Mouse (Mus musculus) heart, postnatal 4 days (tissue): ENCODE measurements around the gene Dydc2. TPM values are rescaled to one million over a fixed set of nuclear protein-coding genes. Genes with fewer than 3 reads are reported as not detected.
A peak's percentile ranks its signal among the peaks of the same experiment; 100 is the strongest.
"Not testable (repeated sequence)": the region's sequence is repeated elsewhere in the genome, so short reads cannot be mapped to it uniquely, and the experiment has no call there.

Experiments used
- DNase-seq: peaks from one replicate; pipeline ENCODE4 v3.0.0; 2021
- total RNA-seq, 2 experiments: library from RNA; stranded (reverse); gene quantifications; 2 replicates each; pipeline ENCODE4 v1.2.3; 2021

Dydc2 gene
- not detected for total RNA-seq

DNA sequence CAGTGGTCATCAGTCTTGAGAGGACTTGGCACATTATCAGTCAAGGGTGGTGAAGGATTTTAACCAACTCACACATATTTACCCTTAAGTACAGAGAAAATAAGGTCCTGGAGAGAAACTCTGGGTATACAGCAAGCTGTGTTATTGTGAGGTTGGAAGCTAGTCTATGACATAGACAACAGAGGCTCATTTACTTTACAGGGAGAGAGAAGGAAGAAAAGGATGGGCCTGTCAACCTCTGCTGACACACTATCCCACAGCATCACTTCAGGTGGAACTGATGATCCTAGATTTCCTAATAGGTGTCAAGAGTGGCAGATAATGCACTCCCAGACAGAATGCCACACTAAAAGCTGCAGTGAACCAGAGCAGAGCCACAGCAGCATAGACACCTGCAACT is at the start of gene Dydc2:
Gene Dydc2 (minus strand): TSS at position 101 of the 400 bp plus-strand sequence.
- DNase-seq = no peak

DNA sequence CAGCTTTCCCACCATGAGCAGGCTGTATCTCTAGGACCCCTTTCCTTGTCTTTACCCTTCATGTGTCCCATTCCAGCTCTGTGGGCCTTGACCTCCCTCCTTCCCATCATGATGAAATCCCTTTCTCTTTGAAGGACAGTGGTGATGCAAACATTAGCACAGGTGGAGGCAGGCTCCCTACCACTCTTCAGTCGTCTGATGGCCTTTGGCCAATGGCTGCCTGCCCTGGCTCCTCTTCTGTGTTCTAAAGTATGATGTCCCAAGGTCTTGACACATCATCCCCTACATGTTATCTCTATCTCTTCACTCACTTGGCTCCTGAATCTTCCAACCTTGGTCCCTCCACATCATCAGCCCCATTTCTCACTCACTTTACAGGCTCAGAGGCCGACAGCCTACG is 47.3 kb upstream of the Dydc2 start:
- no peak for DNase-seq

DNA sequence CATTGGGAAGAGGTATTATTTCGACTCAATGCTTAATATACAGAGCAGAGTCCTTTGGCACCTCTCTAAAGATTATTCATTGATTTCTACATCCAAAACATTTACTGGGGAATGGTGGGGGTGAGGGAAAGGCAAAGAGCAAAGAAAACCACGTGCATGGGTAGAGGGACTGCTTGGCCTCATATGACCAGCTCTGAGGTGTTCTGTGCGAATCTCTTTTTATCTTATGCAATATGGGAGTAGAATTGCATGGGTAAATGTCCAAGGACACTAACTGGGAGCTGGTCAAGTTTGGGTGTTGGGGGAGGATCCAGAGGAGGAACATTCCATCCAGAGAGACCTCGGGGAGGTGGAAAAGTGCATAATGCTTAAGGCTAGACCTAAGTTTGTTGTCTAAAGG is 43.9 kb upstream of the Dydc2 start:
- no peak for DNase-seq

DNA sequence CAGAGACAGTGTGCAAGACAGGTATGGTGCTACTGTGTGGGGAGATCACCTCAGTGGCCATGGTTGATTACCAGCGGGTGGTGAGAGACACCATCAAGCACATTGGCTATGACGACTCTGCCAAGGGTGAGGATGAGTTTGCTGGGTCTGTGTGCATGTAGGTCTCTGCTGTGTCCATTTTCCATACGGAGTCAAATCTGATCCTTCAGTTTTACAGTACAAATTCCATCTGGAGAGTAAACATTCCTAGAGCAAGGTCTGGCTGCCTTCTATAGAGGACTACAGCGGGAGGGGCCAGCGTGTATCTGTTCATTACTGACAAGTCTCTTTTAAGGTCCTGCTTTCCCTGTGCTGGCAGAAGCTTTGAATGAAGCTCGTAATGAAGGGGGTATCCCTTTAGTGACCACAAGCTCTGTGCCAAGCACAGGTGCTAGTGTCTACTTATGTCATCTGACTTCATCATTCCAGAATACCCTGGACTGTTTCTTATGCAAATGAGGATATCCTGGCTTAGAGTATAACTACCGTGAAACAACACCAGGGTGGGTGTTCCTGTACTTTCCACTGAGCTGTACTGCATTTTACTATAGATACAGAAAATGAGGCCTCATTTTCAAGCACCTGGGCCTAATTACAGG is 42.1 kb upstream of the Dydc2 start:
- DNase-seq = no peak

DNA sequence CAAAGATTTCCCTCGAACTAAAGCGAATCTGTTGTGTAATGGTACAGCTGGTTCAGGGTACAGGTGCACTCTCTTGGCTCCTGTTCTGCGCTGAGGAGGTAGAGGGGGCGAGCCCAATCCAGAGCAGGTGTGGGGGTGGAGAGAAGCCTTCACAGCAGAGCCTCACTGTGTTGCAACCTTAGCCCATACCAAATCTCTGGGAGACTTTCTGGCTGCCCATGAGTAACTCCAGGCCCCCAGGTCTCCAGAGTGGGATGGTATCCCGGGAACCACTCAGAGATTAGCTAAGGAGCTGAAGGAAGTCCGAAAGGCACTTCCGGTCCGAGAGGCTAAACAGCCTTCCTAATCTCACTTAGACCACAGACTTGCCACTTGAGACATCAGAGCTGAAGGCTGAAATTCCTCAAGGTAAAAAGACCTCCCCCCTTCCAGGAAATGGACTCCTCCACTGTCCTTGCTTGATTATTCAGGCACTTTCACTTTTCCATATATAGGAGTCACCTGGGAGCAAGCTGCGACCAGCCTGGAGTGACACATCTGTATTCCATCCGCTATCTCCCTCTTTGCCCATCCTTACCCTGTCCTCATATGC is 35.9 kb upstream of the Dydc2 start, which contains the start of gene Mat1a:
Gene Mat1a (plus strand): TSS at position 183 of the 592 bp plus-strand sequence.
- no peak for DNase-seq

DNA sequence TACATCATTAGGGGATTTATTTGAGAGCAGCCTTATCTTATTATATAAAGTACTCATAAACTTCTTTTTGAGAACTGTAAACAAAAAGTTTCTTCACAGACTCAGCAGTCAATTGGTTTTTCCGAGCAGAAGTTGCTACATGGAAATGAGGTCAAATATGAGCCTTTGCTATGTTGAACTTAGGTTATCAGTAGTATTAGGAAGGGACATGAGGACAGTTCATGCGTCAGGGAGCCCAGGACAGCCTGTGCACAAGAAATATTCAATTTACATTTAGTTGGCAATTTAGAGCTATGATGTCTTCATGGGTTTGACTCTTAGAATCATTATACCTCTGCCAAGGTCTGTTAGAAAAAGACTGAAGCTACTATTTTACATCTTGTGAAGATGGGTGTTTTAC is 33.3 kb upstream of the Dydc2 start:
- DNase-seq = no peak

DNA sequence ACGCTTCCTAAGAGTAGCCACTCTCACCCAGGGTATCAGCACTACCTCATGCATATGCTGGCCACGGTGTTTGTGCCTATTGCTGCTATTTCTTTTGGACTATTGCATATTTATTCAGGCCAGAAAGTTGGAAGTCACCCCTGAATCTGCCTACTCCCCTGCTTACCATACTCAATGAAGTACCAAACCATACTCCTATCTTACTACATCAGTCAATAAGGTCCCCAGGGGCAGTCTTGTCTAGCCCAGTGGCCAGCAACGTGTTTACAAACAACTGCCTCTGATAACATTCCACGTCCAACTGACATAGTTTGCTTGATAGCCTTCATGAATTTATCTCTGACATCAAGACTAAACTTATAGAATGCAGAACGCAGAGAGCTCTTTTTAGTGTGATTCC is 32.2 kb upstream of the Dydc2 start:
- no peak for DNase-seq

DNA sequence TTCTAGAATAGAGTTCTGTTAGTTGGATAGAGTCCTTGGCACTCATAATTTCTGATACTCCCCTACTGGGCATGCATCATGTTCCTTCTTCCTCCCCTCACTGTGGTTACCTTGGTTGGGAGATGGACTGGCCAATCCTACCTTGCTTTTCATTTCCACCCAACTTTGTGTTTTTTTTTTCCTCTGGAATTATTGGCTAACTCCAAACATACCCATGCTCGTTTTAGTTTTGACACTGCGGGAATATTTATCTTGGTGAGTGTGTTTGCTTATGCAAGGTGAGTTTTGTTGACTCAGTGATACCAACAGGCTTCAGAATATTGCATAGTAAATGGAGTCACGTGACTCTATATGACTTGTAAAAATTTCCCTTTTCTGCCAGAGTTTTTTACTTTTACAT is 31.7 kb upstream of the Dydc2 start:
- no peak for DNase-seq

DNA sequence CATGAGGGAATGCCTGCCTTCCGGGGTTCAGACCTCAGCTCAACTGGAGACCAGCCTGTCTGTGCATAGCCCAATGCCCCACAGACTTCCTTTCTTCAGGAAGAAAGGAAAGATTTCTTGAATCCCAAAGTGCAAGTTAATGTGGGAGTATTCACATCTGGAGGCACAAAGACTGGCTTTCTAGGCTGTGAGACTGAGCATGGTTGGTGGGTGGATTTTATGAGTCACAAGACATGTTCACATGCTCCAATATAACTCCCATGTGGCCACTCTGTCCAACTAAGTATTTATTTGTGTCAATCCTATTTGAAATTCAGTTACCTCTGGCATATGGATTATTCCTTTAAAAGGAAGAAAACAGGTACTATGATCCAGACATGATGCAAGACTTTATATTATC is 29.7 kb upstream of the Dydc2 start:
- no peak for DNase-seq

DNA sequence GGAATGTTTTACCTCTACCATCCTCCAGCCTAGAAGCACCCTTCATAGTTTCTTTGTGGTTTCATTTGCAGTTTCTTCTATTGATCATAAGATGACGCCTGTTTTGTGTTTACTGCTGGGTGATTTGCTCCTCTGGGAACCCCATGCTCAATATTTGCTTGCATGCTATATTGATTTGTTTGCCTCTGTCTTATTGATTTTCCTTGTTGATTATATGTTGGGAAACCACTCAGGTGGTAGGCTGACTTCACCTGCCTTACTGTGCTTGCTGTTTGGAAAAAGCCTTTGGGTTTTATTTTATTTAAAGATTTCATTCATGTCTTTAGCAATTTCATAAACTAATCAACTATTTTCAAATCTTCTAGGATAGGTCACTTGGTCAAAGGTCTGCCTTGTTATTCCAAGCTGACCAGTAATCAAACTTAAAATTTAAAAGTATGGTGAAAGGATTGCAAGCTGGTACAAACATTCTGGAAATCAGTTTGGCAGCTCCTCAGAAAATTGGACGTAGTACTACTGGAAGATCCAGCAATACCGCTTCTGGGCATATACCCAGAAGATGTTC is 27.4 kb upstream of the Dydc2 start:
- DNase-seq = no peak

DNA sequence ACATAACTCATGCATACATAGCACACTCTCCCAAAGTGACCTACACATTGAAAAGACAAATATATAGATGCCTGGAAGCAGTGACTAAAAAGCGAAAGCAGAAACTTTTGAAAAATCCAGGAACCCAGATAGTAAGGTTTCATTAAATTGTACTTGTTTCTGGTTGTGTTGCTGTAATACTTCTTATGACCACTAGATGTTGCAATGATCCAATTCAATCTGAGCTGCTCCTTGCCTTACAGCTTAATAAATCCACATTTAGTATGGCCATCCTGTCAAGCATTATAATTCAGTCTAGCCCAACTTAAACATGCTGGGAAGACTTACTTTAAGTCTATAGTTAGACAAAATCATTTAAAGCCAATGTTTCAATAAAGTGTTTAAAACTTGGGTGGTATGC is 25.1 kb upstream of the Dydc2 start:
- no peak for DNase-seq

DNA sequence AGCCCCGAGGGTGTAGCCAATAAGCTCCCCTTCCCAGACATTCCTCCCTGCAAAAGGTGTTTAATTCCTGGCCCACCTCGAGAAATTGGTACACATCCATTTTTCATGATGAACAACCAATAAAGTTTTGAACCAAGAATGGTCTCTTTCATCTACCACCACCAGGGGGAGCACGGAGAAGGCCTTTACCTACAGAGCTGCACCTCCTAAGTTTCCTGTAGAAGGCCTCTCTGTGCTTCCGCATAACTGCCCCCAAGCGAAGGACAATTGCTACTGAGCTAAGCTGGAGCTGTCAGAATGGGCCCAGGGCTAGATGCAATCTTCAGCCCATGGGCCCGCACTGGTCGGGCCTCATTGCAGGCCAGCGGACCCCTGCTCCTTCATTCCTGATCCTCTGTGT is 21.8 kb upstream of the Dydc2 start:
- peak; percentile 21 for DNase-seq

DNA sequence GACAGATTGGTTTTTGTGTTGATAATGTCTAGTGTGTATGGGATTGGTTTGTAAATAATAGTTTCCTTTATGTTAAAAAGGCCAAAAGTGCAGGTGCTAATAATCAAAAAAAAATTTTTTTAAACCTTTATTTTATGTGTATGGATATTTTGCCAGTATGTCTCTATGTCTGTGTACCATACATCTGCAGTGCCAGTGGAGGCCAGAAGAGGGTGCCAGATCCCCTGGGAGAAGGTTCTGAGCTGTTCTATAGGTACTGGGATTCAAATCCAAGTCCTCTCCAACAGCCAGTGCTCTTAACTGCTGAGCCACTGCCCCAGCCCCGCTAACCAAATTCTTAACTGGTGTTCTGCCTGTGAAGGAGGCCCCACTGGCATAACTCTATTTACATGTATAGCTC is 18.5 kb upstream of the Dydc2 start:
- peak; percentile 9 for DNase-seq

DNA sequence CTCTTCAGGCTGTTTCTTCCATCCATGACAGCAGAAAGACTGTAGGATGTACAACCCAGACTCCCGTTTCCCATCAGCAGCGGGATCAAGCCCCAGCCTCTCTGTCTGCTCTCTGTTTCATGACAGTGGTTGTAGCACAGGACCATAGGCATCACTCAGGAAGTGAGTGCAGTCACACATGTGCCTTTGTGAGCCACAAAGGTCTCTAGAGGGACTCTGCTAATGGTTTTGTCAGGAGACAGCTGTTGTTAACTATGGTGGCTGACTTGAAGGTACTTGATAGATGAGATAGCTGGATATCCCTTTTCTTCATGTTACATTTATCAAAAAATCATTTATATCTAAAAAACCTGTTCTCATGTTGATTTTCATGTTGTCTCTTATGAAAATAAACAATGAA is 13.4 kb upstream of the Dydc2 start:
- DNase-seq = no peak

DNA sequence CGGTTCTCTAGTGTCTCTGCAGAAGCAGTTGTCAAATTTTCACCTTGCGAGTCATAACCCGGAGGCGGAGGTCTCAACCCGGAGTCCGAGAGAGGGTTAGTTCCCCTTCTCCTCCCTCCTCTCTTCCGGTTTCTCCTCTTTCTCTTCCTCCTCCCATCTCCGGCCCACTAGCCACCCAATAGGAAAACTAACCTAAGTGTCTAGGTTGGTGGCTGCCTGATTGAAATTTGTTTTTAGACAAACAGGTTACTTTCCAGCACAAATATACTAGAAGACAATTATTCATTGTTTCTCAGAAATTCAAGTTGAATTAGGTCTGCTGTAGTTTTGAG is 3.9 kb upstream of the Dydc2 start:
- DNase-seq = no peak

DNA sequence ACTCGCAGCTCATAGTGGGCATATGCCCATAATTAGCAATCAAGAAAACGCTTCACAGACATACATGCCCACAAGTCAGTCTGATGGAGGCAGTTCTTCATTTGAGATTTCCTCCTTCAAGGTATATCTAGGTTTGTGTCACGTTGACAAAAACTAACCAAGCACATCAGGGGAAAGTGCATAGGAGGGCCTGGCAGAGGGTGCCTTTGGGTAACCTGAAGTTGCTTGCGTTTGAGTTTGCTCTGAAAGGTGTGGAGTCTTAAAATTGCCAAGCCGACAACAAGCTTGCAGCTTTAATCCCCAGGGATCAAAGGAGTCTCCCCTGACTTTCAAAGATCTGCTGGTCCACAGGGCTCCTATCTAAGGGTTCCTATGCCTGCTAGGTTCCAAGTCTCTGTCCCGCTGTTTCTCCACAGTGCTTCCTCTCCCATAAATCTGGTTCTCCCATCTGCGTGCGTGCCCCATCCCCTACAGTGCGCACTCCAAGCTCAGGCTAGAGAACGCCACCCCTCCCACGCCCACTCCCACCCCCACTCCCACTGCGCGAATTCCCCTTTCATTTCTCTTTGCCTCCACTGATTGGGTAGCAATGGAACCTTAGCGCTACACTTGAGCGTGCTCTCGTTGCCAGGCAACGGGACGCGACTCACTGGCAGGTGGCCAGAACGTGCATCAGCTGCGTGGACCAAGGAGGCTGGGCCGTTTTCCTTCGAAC is 3.4 kb upstream of the Dydc2 start, which contains the start of gene Dydc1:
Gene Dydc1 (plus strand): TSS at position 683 of the 715 bp plus-strand sequence.
- DNase-seq = peak; percentile 73

DNA sequence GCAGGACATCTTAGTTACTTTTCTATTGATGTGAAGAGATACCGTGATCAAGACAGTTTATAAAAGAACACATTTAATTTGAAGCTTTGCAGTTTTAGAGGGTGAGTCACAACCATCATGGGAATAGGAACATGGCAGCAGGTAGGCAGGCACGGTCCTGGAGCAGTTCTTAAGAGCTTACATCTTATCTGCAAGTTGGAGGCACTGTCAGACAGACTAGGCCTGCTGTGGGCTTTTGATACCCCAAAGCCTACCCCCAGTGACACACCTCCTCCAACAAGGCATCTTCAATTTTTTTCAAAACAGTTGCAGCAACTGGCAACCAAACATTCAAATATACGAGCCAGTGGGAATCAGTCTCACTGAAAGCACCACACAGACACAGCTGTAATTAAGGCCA is 1.3 kb upstream of the Dydc2 start:
- DNase-seq = no peak

DNA sequence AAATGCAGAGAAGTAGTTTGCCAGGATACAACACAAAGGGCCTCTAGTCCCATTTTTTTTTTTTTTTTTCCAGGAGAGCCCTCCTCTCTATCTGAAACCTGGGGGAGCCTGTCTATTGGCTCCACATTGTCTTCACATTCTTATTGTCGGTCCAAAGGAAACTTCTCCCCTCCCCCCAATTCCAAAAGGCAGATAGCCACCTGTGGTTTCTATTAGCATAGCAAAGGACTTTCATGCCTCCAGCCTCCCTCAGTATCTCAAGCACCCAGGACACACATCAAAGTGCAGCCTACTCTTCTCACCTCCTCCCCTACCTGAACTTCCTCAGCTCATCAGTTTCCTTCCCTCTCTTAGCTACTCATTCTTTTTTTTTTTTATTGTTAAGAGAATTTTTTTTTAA is 2.6 kb downstream of the Dydc2 start:
- DNase-seq = no peak

DNA sequence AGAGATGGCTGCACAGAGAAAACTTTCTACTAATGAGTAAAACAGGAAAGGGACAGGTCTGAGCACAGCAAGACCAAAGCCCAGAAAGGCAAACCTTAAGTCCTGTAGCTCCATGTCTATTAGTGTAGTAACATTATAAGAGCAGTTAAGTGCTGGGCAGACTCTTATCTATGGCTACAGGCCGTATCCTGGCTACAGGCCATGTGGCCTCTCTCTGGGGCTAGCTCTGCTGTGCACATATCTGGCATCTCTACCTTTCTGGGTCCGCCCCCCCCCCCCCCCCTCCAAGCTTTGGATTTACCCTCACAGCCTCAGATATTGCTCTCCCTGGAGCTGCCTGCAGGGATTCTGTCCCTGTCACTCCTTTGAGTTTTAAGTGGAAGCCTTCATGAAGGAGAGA is 3.8 kb downstream of the Dydc2 start:
- DNase-seq = no peak

DNA sequence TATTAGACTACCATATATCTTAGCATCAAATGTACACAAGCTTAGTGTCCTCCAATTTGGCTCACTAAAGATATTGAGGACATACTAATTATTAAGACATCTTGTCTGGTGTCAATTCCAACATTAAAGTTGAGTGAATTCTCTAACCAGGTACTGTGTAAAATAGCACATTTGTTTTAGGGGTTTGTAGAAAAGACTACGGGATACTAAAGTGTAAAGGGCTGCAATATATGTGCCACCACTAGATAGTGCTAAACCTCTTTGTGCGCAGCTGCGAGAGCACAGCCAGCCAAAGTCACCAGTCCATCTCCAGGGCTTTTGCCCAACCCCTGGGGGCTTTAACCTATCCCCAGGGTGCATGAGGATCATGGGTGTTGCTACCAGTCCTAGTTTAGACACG is 15.8 kb downstream of the Dydc2 start:
- not testable (repeated sequence) for DNase-seq

DNA sequence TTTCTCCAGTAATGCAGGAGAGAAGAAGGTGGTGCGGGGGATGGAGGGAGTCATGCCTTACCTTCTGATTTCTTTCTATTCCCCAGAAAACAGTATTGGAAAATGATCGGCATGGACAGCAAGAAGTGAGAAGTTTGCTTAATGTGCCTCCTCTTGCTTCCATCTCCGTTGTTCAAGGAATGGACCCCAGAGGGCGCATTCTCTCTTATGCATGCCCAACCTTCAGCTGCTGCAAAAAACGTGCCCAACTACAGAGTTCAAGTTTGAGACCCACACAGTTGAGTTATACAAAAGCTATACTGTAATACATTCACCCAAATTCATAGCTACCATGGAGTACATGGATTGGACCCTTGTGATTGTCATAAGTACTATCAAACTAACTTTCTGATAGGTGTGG is 16.5 kb downstream of the Dydc2 start:
- peak; percentile 6 for DNase-seq

DNA sequence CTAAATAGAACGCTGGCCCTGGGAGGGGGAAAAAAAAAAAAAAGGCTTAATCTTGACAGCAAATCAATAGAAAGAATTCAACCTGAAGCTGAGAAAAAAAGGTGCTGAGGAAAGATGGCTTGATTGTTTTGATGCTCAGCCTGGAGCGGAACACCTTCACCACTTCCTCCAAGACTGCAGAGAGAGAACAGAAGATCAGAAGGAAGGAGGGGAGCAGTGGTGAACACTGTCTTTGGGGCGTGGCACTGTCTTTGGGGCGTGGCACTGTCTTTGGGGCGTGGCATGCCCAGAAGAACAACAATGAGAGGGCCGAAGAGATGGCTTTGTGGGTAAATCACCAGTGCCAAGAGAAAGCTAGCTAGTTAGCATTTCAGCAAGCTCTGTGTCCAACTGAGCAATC is 18.5 kb downstream of the Dydc2 start:
- DNase-seq = no peak

DNA sequence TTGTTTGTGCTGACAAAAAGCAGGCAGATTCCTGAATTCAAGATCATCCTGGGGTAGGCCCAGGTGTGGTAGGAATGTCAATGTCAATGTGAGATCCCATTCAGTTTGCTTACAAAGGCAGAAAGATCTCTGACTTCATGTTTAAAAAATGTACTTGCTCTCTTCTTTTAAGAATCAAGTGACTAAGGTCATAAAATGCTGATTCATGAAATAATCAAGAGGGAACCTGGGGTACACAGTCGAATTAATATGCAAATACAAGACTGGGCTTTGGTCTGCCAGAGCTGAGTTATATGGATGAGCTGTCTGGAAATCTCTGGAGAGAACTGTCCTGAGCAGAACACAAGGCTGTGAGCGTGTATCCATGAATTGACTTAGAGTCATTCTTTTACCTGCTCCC is 21.6 kb downstream of the Dydc2 start:
- DNase-seq = no peak
